ENCODE assay signal across 15 mouse cellular contexts in the genomic region with DNA sequence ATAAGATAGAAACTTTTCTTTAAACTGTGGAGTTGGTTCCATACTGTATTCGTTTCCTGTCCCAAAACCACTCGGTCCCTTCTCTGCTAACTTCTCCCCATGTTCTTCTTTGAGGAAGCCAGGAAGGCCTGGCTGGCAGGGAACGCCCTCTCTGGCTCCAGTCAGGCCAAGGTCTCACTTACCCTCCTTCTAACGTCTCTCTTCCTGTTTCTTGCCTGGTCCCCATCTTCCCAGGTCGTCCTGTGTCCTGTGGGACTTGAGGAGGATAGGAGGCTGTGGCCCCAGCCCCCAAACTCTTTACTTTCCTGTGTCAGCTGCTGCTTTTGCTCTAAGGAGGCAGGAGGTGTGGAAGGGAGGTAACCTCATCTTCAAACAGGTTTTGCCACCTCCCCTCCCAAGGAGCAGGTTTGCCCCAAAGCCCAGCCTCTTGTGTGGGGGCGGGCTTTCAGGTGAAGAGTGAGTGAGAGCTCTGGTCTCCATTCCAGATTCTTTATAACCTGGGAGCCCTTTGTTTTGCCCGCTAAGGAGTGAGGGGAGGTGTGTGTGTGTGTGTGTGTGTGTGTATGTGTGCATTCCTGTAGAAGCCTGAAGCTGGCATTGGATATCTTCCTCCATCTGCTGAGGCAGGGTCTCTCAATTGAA. TPM values are rescaled to one million over a fixed set of nuclear protein-coding genes. Genes with fewer than 3 reads are reported as not detected.
DNase-seq lines count a peak whose midpoint lies in the region; ATAC-seq and TF ChIP-seq lines count a peak whose summit lies in the region.
"Had no signal": no experiment of that assay in that cellular context is flagged by ENCODE, and none has a peak within 500 bp of the region (broad histone marks: within the 10 kb centered on the region; RNA-seq: fewer than 3 reads in every experiment).

Bnipl (minus strand) TSS at position 411 of the 642 bp plus-strand sequence.

- H3K27ac ChIP-seq in intestine, embryonic 14.5 days (ENCODE audit: low read depth) = no peak within 1 kb of the TSS
- H3K27ac ChIP-seq in intestine, embryonic 16.5 days (ENCODE audit: low read length) = no peak within 1 kb of the TSS
- peak within 1 kb of the TSS; percentile 57; the same call in 1 of the 2 replicates for H3K27ac ChIP-seq in embryonic facial prominence, embryonic 10.5 days (replicated peaks)
- 0 out of 2 replicates have a peak within 1 kb of the TSS, but pooled peaks have one; percentile 31 for H3K27ac ChIP-seq in lung, embryonic 14.5 days (ENCODE audit: low read depth)
- no peak within 1 kb of the TSS for H3K27ac ChIP-seq in left cerebral cortex, adult 2 months
- H3K27ac ChIP-seq: heart, adult 2 months; neural tube, embryonic 15.5 days had no signal

- intact Hi-C loops in left cerebral cortex, adult 2 months (cut with DNase I) = no loop called here

- 43% methylated on average over 7 of the region's 7 CpGs for WGBS in intestine, embryonic 14.5 days
- WGBS in intestine, embryonic 16.5 days = 47% methylated on average over 7 of the region's 7 CpGs
- 50% methylated on average over 7 of the region's 7 CpGs for WGBS in embryonic facial prominence, embryonic 10.5 days
- WGBS in lung, embryonic 14.5 days = 41% methylated on average over 7 of the region's 7 CpGs

- H3K9ac ChIP-seq in intestine, embryonic 14.5 days (ENCODE audit: low read length) = no peak within 1 kb of the TSS
- H3K9ac ChIP-seq in intestine, embryonic 16.5 days (ENCODE audit: low read depth, low read length) = no peak within 1 kb of the TSS
- 0 out of 2 replicates have a peak within 1 kb of the TSS, but pooled peaks have one; percentile 18 for H3K9ac ChIP-seq in lung, embryonic 14.5 days
- H3K9ac ChIP-seq: neural tube, embryonic 15.5 days had no signal

- no peaks in the 10 kb centered on the region for H3K9me3 ChIP-seq in intestine, embryonic 14.5 days (ENCODE audit: control insufficient read depth, low read length)
- no peaks in the 10 kb centered on the region for H3K9me3 ChIP-seq in intestine, embryonic 16.5 days (ENCODE audit: control insufficient read depth, low read length)
- H3K9me3 ChIP-seq in E14TG2a.4 (ENCODE audit: low read length) = no peaks in the 10 kb centered on the region
- no peaks in the 10 kb centered on the region for H3K9me3 ChIP-seq in embryonic facial prominence, embryonic 10.5 days
- H3K9me3 ChIP-seq in lung, embryonic 14.5 days (ENCODE audit: low read depth, low read length) = no peaks in the 10 kb centered on the region
- H3K9me3 ChIP-seq: neural tube, embryonic 15.5 days had no signal

- no peak within 1 kb of the TSS for H3K4me2 ChIP-seq in intestine, embryonic 14.5 days (ENCODE audit: low read length)
- no peak within 1 kb of the TSS for H3K4me2 ChIP-seq in intestine, embryonic 16.5 days (ENCODE audit: low read depth, low read length)
- peak within 1 kb of the TSS; percentile 35 for H3K4me2 ChIP-seq in lung, embryonic 14.5 days
- H3K4me2 ChIP-seq: neural tube, embryonic 15.5 days had no signal

- no peak within 1 kb of the TSS for H3K4me3 ChIP-seq in intestine, embryonic 14.5 days (ENCODE audit: low read depth, low read length)
- no peak within 1 kb of the TSS for H3K4me3 ChIP-seq in intestine, embryonic 16.5 days (ENCODE audit: low read length)
- H3K4me3 ChIP-seq in E14TG2a.4 (replicated peaks; ENCODE audit: low read length) = peak within 1 kb of the TSS; percentile 62
- H3K4me3 ChIP-seq in embryonic facial prominence, embryonic 10.5 days = 0 out of 2 replicates have a peak within 1 kb of the TSS, but pooled peaks have one; percentile 8
- 0 out of 2 replicates have a peak within 1 kb of the TSS, but pooled peaks have one; percentile 1 for H3K4me3 ChIP-seq in lung, embryonic 14.5 days (ENCODE audit: low read depth, low read length)
- H3K4me3 ChIP-seq in left cerebral cortex, adult 2 months = no peak within 1 kb of the TSS
- H3K4me3 ChIP-seq: heart, adult 2 months; neural tube, embryonic 15.5 days had no signal

- DNase-seq in intestine, embryonic 14.5 days (ENCODE audit: low spot score) = no peak
- peak; percentile 34 for DNase-seq in embryonic facial prominence, embryonic 10.5 days (ENCODE audit: low spot score)
- peak; percentile 53 for DNase-seq in lung, embryonic 14.5 days
- DNase-seq in embryo, embryonic 11 days = no peak
- no peak for DNase-seq in left cerebral cortex, adult 2 months (ENCODE audit: extremely low spot score in 1 of 2, low spot score in 2 of 2)
- no peak for DNase-seq in left cerebral cortex, adult 9 months (ENCODE audit: low spot score in 2 of 2)
- DNase-seq: heart, adult 2 months; heart, postnatal 14 days; left cerebral cortex, postnatal 4 days; right cerebral cortex, adult 18-20 months; thymus, postnatal 4 days had no signal

- TF ChIP-seq CTCF in E14TG2a.4 (conservative IDR thresholded peaks at IDR 0.05; ENCODE audit: low read length) = no peak
- TF ChIP-seq CTCF in lung, embryonic 14.5 days (IDR thresholded peaks at IDR 0.05; ENCODE audit: low read depth) = no peak
- TF ChIP-seq CTCF in left cerebral cortex, adult 2 months (IDR thresholded peaks at IDR 0.05) = no peak

- H3K27me3 ChIP-seq in intestine, embryonic 14.5 days (replicated peaks; ENCODE audit: control insufficient read depth, insufficient read depth, low read length) = no peaks in the 10 kb centered on the region
- no peaks in the 10 kb centered on the region for H3K27me3 ChIP-seq in intestine, embryonic 16.5 days (replicated peaks; ENCODE audit: control insufficient read depth, insufficient read depth, low read length)
- H3K27me3 ChIP-seq in E14TG2a.4 (ENCODE audit: insufficient read depth, low read length) = no peaks in the 10 kb centered on the region
- H3K27me3 ChIP-seq in embryonic facial prominence, embryonic 10.5 days (replicated peaks; ENCODE audit: low read depth, poor library complexity, severe bottlenecking) = no peaks in the 10 kb centered on the region
- H3K27me3 ChIP-seq in lung, embryonic 14.5 days (ENCODE audit: insufficient read depth, low read length) = no peaks in the 10 kb centered on the region
- H3K27me3 ChIP-seq: neural tube, embryonic 15.5 days had no signal

- no peaks in the 10 kb centered on the region for H3K4me1 ChIP-seq in intestine, embryonic 14.5 days (replicated peaks; ENCODE audit: control insufficient read depth, insufficient read depth, low read length)
- peaks cover 4% of the 10 kb centered on the region; the same call in 1 of the 2 replicates for H3K4me1 ChIP-seq in intestine, embryonic 16.5 days (ENCODE audit: control insufficient read depth, insufficient read depth, low read length)
- H3K4me1 ChIP-seq in E14TG2a.4 (replicated peaks; ENCODE audit: low read depth, low read length) = peaks cover 72% of the 10 kb centered on the region
- peaks cover 8% of the 10 kb centered on the region for H3K4me1 ChIP-seq in embryonic facial prominence, embryonic 10.5 days
- no peaks in the 10 kb centered on the region for H3K4me1 ChIP-seq in lung, embryonic 14.5 days (ENCODE audit: insufficient read depth)
- H3K4me1 ChIP-seq: neural tube, embryonic 15.5 days had no signal

- peaks cover 27% of the 10 kb centered on the region for H3K36me3 ChIP-seq in intestine, embryonic 14.5 days (ENCODE audit: control insufficient read depth, insufficient read depth, low read length)
- H3K36me3 ChIP-seq in intestine, embryonic 16.5 days (ENCODE audit: control insufficient read depth, insufficient read depth, low read length) = no peaks in the 10 kb centered on the region; the same call in 1 of the 2 replicates
- H3K36me3 ChIP-seq in E14TG2a.4 (ENCODE audit: insufficient read depth, low read length) = peaks cover 72% of the 10 kb centered on the region
- peaks cover 48% of the 10 kb centered on the region for H3K36me3 ChIP-seq in embryonic facial prominence, embryonic 10.5 days (replicated peaks)
- H3K36me3 ChIP-seq in lung, embryonic 14.5 days (ENCODE audit: insufficient read depth) = peaks cover 24% of the 10 kb centered on the region

- ATAC-seq in intestine, embryonic 14.5 days (replicated peaks; ENCODE audit: low FRiP score, low TSS enrichment, low read depth) = 0 out of 2 replicates have a peak, but pooled peaks have one; percentile 15
- no peak for ATAC-seq in intestine, embryonic 16.5 days
- ATAC-seq in lung, embryonic 14.5 days (ENCODE audit: insufficient read depth) = peak; percentile 65

RNA-seq across cellular contexts. Expression of gene Bnipl, which starts in this region (rescaled TPM):
- 1.0 and 1.7 TPM in 2 replicates for polyA plus RNA-seq in intestine, embryonic 14.5 days (2014; fragmentation: Nextera tagmentation; extraction: Ambion mirVana)
- polyA plus RNA-seq in intestine, embryonic 16.5 days (2015; fragmentation: Nextera tagmentation; extraction: Ambion mirVana) = 0.51 and 0.72 TPM in 2 replicates
- 0.99 and 2.0 TPM in 2 replicates for polyA plus RNA-seq in embryonic facial prominence, embryonic 10.5 days (2016; fragmentation: Nextera tagmentation; extraction: Ambion mirVana)
- polyA plus RNA-seq in lung, embryonic 14.5 days (2014; fragmentation: Nextera tagmentation; extraction: Ambion mirVana) = 5.0 and 6.1 TPM in 2 replicates
- total RNA-seq in left cerebral cortex, adult 2 months (2021) = under 1 TPM; 0.61 to 0.87 TPM
- total RNA-seq: adrenal gland, adult 18-20 months; heart, adult 2 months had no signal

Comparison
In these comparisons a context has a peak if more than half of its experiments do, and no peak if none do; other contexts are left out.
1. DNase-seq: peak in embryonic facial prominence, embryonic 10.5 days (single experiment) and lung, embryonic 14.5 days (single experiment); none in intestine, embryonic 14.5 days (single experiment), embryo, embryonic 11 days (single experiment), left cerebral cortex, adult 2 months (0 of 2) and left cerebral cortex, adult 9 months (0 of 2).
2. H3K27ac ChIP-seq: peak in embryonic facial prominence, embryonic 10.5 days (single experiment) and lung, embryonic 14.5 days (single experiment); none in intestine, embryonic 14.5 days (single experiment), intestine, embryonic 16.5 days (single experiment) and left cerebral cortex, adult 2 months (single experiment).
3. H3K4me3 ChIP-seq: peak in E14TG2a.4 (single experiment), embryonic facial prominence, embryonic 10.5 days (single experiment) and lung, embryonic 14.5 days (single experiment); none in intestine, embryonic 14.5 days (single experiment), intestine, embryonic 16.5 days (single experiment) and left cerebral cortex, adult 2 months (single experiment).